Mouse (Mus musculus) kidney, embryonic 14.5 days (tissue): ENCODE data around the gene Yaf2. TPM values are rescaled to one million over a fixed set of nuclear protein-coding genes. Genes with fewer than 3 reads are reported as not detected.
"Not testable (repeated sequence)": the region's sequence is repeated elsewhere in the genome, so short reads cannot be mapped to it uniquely, and the experiment has no call there.

Source experiments
- ATAC-seq: fragments of 200-750 bp; cut with Nextera tagmentation; 2 replicates; pipeline ENCODE4 v1.8.0; 2017; ENCODE audit warnings: moderate number of reproducible peaks, mild to moderate bottlenecking, moderate TSS enrichment, moderate library complexity; ENCODE audit not compliant: low FRiP score, low TSS enrichment
- H3K27ac ChIP-seq: fragments of 300-500 bp; sonication (generic); 2 replicates; pipeline ENCODE4 v1.5.1; 2014; ENCODE audit warnings: low read depth, mild to moderate bottlenecking, low read length, moderate library complexity, mixed read lengths
- H3K27me3 ChIP-seq: fragments of 300-500 bp; sonication (generic); 2 replicates; pipeline ENCODE4 v1.6.1; 2014; ENCODE audit warnings: mild to moderate bottlenecking, low read length; ENCODE audit not compliant: control insufficient read depth, insufficient read depth
- H3K36me3 ChIP-seq: fragments of 300-500 bp; sonication (generic); 2 replicates; pipeline ENCODE4 v1.6.1; 2014; ENCODE audit warnings: low read length, mixed read lengths; ENCODE audit not compliant: control insufficient read depth, insufficient read depth
- H3K4me1 ChIP-seq: fragments of 300-500 bp; sonication (generic); 2 replicates; pipeline ENCODE4 v1.6.1; 2014; ENCODE audit warnings: low read length, mixed read lengths; ENCODE audit not compliant: control insufficient read depth, insufficient read depth
- H3K4me2 ChIP-seq: fragments of 300-500 bp; sonication (generic); replicated peaks from 2 replicates; pipeline ENCODE4 v1.6.1; 2014; ENCODE audit warnings: low read depth, mild to moderate bottlenecking, low read length
- H3K4me3 ChIP-seq: fragments of 300-500 bp; sonication (generic); 2 replicates; pipeline ENCODE4 v1.5.1; 2014; ENCODE audit warnings: mild to moderate bottlenecking, low read length
- H3K9ac ChIP-seq: fragments of 300-500 bp; sonication (generic); 2 replicates; pipeline ENCODE4 v1.6.1; 2014; ENCODE audit warnings: low read depth, mild to moderate bottlenecking, low read length, moderate library complexity
- H3K9me3 ChIP-seq: fragments of 300-500 bp; sonication (generic); 2 replicates; pipeline ENCODE4 v1.6.1; 2016; ENCODE audit warnings: low read length; ENCODE audit not compliant: control insufficient read depth
- WGBS: fragments of 180-500 bp; shearing (Covaris S2); extraction: QIAGEN DNeasy Blood & Tissue Kit; methylation state at CpG from one replicate; pipeline ENCODE4 v1.1.7; 2014; 5-methylcytosine and 5-hydroxymethylcytosine counted together
- polyA plus RNA-seq: library from polyadenylated mRNA; unstranded; fragments of >200 nt; fragmentation: Nextera tagmentation; extraction: Ambion mirVana; gene quantifications from 2 replicates; pipeline ENCODE4 v1.2.1, GENCODE M21; 2014

Gene Yaf2
- 114 and 116 TPM in 2 replicates for polyA plus RNA-seq

DNA sequence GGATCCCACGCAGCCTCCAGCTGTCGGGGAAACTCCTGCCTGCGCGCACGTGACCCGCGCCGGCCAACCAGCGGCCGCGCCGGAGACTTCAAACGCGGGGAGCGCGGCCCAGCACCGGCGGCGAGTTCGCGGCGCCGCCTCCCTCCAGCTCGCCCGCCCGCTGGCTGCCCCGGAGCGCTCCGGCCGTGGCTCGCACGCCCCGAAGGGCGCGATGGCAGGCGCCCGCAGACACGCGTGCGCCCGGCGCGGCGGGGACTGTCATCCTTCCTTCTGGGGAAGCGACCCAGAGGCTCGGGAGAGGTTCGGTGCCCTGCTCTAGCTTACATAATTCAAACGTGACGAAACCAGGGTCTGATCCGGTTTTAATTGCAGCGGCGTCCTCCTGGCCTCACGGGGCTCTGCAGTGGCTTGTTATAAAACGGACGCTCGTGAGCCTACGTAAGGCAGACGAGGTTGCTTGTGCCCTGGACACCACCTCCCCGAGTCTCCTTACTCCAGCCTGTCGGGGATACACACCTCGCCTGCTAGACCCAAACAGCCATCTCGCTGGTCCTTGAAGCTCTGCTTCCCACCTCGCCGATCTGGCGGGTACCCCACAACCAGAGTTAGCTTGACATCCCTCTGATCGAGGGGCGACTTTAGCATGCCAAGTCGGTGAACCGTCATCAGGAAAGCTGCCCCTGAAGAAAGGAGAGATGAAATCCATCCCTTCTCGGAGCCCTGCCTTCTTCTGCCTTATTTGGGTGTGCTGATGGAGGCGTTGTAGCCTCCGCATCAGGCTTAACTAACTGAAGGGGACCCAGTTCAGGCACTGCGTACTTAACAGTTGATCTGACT is at the start of gene Yaf2:
Yaf2 (minus strand) TSS at position 11 of the 837 bp plus-strand sequence.
- no peaks in the 10 kb centered on the region for H3K27me3 ChIP-seq
- WGBS, result under 1% methylated on average over 56 of the region's 73 CpGs
- peak within 1 kb of the TSS; percentile 62 for H3K4me2 ChIP-seq
- 0 out of 2 replicates have a peak, but pooled peaks cover 6% of the 10 kb centered on the region for H3K4me1 ChIP-seq
- peaks cover 9% of the 10 kb centered on the region; the same call in 1 of the 2 replicates for H3K36me3 ChIP-seq
- ATAC-seq, result peak; percentile 91
- peak within 1 kb of the TSS; percentile 91 for H3K27ac ChIP-seq
- no peaks in the 10 kb centered on the region for H3K9me3 ChIP-seq
- H3K4me3 ChIP-seq, result peak within 1 kb of the TSS; percentile 77
- H3K9ac ChIP-seq, result peak within 1 kb of the TSS; percentile 95

DNA sequence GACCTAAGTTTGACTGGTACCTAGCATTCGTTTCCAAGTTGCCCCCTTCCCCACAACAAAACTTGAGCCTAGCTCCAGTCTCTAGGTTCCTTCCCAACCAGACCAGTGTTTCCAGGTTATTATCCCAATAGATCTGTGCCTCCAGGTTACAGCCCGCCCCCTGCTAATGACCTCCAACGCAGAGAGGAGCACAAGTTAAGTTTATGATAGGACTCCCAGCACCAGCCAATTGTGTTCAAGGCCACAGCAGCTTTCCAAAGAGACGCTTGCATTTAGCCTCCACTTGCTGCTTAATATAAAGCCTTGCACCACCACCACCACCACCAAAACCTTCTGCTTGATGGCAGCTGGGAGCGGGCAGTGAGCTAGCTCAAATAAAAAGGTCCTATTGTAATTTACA is 44.6 kb upstream of the Yaf2 start:
- no peak overlapping the region for H3K4me2 ChIP-seq
- 48% methylated on average over 5 of the region's 5 CpGs for WGBS

DNA sequence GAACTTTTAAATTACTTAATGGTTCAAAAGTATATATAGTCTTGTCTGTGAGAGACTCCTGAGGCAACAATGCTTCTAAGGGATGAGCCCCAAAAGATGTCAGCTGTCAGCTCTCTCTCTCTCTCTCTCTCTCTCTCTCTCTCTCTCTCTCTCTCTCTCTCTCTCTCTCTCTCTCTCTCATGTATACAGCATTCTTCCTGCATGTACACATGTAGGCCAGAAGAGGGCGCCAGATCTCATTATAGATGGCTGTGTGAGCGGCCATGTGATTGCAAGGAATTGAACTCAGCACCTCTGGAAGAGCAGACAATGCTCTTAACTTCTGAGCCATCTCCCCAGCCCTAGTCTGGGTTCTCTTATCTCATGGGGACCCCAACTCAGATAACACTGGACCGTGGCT is 42.4 kb upstream of the Yaf2 start:
- Histone ChIP-seq H3K27me3 (no peaks in the 10 kb centered on the region), H3K9me3 (no peaks in the 10 kb centered on the region), H3K4me2 (no peak overlapping the region), H3K9ac (no peak overlapping the region), H3K4me3 (no peak overlapping the region), H3K4me1 (no peaks in the 10 kb centered on the region), H3K27ac (no peak overlapping the region), H3K36me3 (no peaks in the 10 kb centered on the region; the same call in 1 of the 2 replicates)
- WGBS, result 81% methylated on average over 3 of the region's 3 CpGs
- no peak for ATAC-seq

More for the DNA sequence above, 44.6 kb upstream of the Yaf2 start:
- H3K27ac ChIP-seq, result no peak overlapping the region
- H3K9me3 ChIP-seq, result no peaks in the 10 kb centered on the region
- no peaks in the 10 kb centered on the region for H3K4me1 ChIP-seq
- H3K27me3 ChIP-seq, result no peaks in the 10 kb centered on the region
- no peak overlapping the region for H3K4me3 ChIP-seq
- H3K36me3 ChIP-seq, result peaks cover 12% of the 10 kb centered on the region
- ATAC-seq, result no peak
- H3K9ac ChIP-seq, result no peak overlapping the region

DNA sequence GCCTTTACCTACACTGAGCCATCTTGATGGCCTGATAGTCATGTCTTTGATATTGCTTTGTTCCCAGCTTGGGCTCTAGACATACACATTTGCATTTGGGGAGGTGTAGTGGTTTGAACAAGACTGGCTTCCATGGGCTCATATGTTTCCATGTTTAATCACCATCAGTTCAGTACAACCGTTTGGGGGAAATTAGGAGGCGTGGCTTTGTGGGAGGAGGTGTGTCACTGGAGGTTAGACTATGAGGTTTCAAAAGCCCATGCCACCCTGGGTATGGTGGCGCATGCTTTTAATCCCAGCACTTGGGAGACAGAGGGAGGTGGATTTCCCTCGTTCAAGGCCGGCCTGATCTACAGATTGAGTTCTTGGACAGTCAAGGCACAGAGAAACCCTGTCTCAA is 39.0 kb upstream of the Yaf2 start:
- 91% methylated on average over 5 of the region's 5 CpGs for WGBS
- H3K9ac ChIP-seq, result no peak overlapping the region
- no peak for ATAC-seq
- no peak overlapping the region for H3K27ac ChIP-seq
- no peak overlapping the region for H3K4me2 ChIP-seq
- H3K4me1 ChIP-seq, result no peaks in the 10 kb centered on the region
- H3K9me3 ChIP-seq, result no peaks in the 10 kb centered on the region
- H3K27me3 ChIP-seq, result no peaks in the 10 kb centered on the region
- no peak overlapping the region for H3K4me3 ChIP-seq
- no peaks in the 10 kb centered on the region for H3K36me3 ChIP-seq

DNA sequence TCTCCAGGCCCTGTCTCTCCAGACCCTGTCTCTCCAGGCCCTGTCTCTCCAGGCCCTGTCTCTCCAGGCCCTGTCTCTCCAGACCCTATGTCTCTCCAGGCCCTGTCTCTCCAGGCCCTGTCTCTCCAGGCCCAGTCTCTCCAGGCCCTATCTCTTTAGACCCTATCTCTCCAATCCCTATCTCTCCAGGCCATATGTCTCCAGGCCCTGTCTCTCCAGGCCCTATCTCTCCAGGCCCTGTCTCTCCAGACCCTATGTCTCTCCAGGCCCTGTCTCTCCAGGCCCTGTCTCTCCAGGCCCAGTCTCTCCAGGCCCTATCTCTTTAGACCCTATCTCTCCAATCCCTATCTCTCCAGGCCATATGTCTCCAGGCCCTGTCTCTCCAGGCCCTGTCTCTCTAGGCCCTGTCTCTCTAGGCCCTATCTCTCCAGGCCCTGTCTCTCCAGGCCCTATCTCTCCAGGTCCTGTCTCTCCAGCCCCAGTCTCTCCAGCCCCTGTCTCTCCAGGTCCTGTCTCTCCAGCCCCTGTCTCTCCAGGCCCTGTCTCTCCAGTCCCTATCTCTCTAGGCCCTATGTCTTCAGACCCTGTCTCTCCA is 35.9 kb upstream of the Yaf2 start:
- H3K36me3 ChIP-seq, H3K4me3 ChIP-seq, ATAC-seq, H3K27ac ChIP-seq, H3K4me2 ChIP-seq, H3K9ac ChIP-seq, H3K9me3 ChIP-seq, H3K4me1 ChIP-seq, H3K27me3 ChIP-seq: not testable (repeated sequence)

DNA sequence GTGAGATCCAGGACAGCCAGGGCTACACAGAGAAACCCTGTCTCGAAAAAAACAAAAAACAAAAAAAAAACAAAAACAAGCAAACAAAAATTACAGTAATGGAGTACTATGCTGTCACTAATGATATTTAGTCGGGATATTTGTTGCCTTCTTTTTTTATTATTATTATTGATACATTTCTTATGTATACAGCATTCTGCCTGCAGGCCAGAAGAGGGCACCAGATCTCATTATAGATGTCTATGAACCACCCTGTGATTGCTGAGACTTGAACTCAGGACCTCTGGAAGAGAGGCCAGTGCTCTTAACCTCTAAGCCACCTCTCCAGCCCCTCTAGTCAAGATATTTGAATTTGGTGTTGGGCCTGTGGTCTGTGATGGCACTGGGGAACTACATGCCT is 35.1 kb upstream of the Yaf2 start:
- Histone ChIP-seq H3K4me3 (no peak overlapping the region), H3K4me2 (no peak overlapping the region), H3K27ac (no peak overlapping the region), H3K27me3 (no peaks in the 10 kb centered on the region), H3K4me1 (no peaks in the 10 kb centered on the region), H3K9me3 (no peaks in the 10 kb centered on the region), H3K9ac (no peak overlapping the region), H3K36me3 (no peaks in the 10 kb centered on the region)
- ATAC-seq, result no peak
- WGBS, result 81% methylated on average over 2 of the region's 2 CpGs

DNA sequence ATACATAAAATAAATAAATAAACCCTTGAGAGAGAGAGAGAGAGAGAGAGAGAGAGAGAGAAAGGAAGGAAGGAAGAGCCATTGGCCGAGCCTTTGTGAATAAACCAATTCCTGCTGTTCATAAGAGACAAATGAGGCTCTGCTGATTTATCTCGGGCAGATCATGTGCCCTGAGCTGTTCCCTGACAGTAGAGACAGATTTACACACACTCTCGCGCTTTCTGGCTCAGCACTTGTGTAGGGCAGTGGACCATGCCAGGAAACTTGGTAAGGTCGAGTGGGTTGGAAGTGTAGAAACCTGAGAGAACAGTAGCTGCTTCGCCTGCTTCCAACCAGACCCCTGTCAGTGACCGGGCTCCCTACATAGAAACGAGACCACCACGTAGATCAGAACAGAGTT is 31.8 kb upstream of the Yaf2 start:
- 13% methylated on average over 9 of the region's 9 CpGs for WGBS

DNA sequence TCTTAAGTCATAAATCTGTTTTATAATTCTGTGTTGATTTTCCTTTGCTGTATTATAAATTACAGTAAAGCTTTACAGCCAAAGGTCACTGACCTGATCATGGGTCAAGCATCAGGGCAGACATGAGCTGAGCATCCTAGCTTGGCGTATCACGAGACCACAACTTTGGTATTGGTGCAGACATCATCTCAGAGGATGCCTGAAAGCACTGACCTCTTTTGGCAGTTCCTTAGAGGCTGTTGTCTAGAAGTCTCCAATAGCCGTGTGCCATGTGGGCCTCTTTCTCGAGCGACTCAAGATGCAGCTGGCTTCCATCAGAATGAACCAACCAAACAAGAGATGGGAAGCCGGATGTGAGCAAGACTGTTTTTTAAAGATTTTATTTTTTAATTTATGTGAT is 28.8 kb upstream of the Yaf2 start:
- Histone ChIP-seq H3K27me3 (no peaks in the 10 kb centered on the region), H3K4me2 (no peak overlapping the region), H3K27ac (no peak overlapping the region), H3K9me3 (no peaks in the 10 kb centered on the region), H3K9ac (no peak overlapping the region), H3K4me3 (no peak overlapping the region), H3K36me3 (no peaks in the 10 kb centered on the region), H3K4me1 (no peaks in the 10 kb centered on the region)
- peak; percentile 69 for ATAC-seq
- 56% methylated on average over 6 of the region's 6 CpGs for WGBS

More for the DNA sequence above, 31.8 kb upstream of the Yaf2 start:
- Histone ChIP-seq H3K4me1 (no peaks in the 10 kb centered on the region), H3K27me3 (no peaks in the 10 kb centered on the region), H3K9ac (no peak overlapping the region), H3K9me3 (no peaks in the 10 kb centered on the region), H3K4me3 (no peak overlapping the region), H3K27ac (no peak overlapping the region), H3K4me2 (no peak overlapping the region), H3K36me3 (no peaks in the 10 kb centered on the region)
- ATAC-seq, result peak; percentile 93
